Mouse (Mus musculus) liver, postnatal 0 days (tissue): ENCODE results near the gene Nup155.

Experiments
- CTCF ChIP-seq: sonication (generic); IDR thresholded peaks from 2 replicates; pipeline ENCODE4 v1.5.1; 2016; ENCODE audit warnings: antibody characterized with exemption, low read depth
- EP300 ChIP-seq: IDR thresholded peaks from 2 replicates; pipeline ENCODE4 v1.6.1; 2016; ENCODE audit warnings: antibody characterized with exemption, low read depth, mild to moderate bottlenecking

DNA sequence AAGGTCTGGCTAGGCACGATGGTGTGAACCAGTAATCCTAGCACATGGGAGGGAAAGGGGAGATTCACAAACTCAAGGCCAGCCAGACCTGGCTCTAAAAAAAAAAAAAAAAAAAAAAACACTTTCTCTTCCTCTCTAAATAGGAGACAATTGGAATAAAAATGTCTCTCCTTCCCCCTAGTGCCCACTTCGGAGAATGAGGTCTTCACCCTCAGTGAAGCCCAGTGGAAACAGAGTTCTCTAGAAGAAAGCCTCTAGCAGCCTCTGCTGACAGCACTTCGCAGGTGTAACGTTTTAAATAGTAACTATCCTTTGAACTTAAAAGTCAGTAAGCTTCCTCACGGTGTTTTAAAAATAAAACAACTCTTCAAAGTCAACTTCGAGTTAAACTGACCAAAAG lies 43.9 kb upstream of the Nup155 start:
- TF ChIP-seq CTCF = peak; percentile 8; the same call in 1 of the 2 replicates
- no peak for TF ChIP-seq EP300
